Mouse (Mus musculus) 416B (cell line): ENCODE measurements around the gene Tspan18.
A peak's percentile ranks its signal among the peaks of the same experiment; 100 is the strongest.

Source experiments
- DNase-seq: peaks from one replicate; pipeline ENCODE4 v3.0.0; 2011; ENCODE audit warnings: low read depth

The Tspan18 gene

DNA sequence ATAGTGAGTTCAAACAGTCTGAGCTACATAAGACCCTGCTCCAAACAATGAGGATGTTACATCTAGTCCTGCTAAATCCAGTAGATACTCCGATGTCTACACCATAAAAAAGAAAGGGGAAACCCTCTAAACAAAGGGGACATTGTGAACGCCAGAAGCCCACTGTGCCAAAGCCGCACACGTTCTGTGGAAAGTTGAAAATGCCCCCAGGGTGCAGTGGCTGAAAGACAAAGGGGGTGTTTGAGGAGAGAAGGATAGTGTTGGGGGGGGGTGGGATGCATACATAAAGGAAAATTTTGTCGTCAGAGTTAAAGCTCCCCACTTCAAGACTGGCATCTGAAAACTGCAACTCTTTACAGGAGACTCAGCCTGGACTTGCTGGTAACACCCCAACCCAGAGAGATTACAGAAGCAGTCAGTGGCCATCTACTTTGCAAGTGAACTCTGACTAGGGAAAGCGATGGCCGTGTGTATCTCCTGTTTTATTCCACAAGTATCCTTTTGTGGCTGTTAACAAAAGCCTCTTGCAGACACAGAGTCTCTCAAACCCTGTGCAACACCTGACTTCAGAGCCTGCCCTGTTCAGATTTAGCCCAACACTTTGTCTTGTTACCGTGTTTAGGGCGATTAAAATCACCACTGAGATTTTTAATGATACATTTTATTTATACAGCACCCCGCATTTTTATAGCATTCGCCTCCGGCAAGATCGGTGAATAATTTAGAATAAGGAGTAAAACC is 42.9 kb downstream of the Tspan18 start:
- DNase-seq: no peak

GRCm38 (mm10) chr2:93290345-93291118 is 43.8 kb downstream of the Tspan18 start:
- no peak for DNase-seq

DNA sequence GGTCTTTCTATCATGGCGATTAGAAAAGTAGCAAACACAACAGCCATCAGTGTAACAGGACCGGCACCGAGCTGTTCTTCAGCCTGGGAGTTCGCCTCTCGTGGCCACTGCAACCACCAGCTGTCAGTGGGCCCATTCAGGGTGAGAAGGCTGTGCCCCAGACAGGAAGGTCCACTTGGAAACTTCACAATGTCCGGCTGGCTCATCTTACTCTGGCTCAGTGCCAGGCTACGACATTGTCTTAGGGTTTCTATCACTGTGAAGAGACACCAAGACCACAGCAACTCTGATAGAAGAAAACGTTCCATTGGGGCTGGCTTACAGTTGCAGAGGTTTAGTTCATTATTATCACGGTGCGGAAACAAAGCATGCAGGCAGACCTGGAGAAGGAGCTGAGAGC is 45.1 kb downstream of the Tspan18 start:
- no peak for DNase-seq

DNA sequence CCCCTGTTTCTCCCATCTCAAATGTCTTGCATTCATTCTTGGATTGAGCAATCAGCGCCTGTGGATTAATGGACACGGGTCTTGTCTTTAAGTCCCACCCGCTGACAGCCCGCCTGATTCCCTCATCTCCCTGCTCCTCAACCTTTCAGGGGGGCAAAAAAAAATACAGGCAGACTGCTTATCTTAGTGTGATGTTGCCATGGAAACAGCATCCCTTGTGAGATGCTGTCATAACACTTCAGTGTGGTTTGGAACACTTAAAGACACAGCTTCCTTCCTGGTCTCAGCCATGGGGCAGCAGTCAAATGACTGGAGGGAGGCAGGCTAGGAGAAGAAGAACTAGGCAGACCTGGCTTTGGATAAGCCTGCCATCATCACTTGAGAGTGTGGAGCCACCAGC is 47.0 kb downstream of the Tspan18 start:
- DNase-seq: peak; percentile 8

DNA sequence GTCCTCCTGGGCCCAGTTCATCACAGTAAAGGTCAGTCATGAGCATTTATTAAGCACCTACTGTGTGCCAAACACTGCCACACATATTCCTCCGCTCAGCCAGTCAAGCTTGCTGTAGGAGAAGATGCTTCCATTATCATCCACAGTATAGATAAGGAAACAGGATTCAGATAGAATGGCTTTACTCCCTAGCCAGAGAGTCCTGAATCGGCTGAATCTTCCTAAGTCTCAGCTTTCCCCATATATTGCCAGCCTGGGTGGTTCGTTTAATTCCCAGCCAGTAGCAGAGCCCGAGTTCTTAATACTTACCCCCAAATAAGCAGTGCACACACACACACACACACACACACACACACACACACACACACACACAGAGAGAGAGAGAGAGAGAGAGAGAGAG is 47.6 kb downstream of the Tspan18 start:
- DNase-seq: no peak

- no peak for DNase-seq
Measured at GRCm38 (mm10) chr2:93286321-93286720, 48.0 kb downstream of the Tspan18 start.

GRCm38 (mm10) chr2:93285842-93286241 is 48.5 kb downstream of the Tspan18 start:
- no peak for DNase-seq

- DNase-seq: no peak
Measured at GRCm38 (mm10) chr2:93284625-93285024, 49.7 kb downstream of the Tspan18 start.

- DNase-seq: no peak
Measured at GRCm38 (mm10) chr2:93283481-93284293, 50.6 kb downstream of the Tspan18 start.

- no peak for DNase-seq
Measured at GRCm38 (mm10) chr2:93282636-93283035, 51.7 kb downstream of the Tspan18 start.

- no peak for DNase-seq
Measured at GRCm38 (mm10) chr2:93281466-93281865, 52.8 kb downstream of the Tspan18 start.

DNA sequence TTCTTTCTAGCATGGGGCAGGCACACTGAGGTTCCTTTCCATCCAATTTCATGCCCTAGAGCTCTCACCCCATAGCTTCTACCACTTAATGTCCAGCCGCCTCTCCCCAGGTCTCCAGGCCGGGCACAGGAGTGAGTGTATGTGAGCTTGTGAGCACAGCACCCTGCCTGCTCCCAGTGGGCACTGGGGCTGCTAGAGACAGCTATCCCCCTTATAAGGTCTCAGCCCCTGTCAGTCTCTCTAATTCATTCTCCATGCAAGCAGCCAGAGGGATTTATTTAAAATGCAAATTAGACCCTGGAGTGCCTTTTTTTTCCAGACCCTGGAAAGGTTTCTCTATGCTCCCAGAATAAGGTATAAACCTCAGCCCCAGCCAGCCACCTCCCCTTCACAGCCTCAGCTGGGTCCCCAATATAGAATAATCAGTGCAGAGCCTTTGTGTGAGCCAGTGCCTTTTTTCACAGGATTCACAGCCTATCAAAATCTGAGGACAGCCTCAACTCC is 54.1 kb downstream of the Tspan18 start:
- no peak for DNase-seq

DNA sequence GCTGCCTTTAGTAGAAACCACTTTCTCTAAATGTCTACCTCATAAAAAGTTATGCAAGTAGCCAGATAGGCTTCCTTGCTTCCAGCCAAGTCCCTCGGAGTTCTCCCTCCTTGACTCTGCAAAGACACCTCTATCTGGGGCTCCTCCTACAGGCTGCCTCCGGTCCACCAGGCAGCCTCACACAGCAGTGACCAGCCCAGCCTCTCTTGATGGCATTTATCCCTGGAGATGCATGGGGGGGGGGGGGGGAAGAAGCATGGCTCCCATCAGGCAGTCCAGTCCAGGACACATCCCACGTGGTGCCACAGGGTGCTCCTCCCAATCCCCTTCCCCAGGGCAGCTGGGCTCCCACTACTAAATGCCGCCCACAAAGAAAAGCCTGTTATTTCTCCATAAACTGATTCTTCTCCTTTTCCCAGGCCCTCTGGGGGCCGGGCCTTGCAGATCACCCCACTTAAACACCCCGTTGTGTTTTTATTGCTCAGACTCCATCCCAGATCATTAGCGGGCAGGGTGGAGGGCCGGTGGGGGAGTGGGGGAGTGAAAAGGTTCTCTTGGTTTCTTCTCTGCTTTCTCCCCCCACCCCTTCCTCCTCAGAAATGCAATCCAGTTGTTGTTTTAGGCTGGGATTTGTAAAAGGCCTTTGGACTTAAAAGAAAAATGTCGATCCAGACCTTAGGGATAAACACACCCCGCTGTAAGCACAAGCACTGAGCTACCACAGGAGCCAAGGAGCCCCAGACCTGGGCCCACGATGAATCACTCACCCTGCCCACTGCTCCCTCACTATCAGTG is 55.9 kb downstream of the Tspan18 start:
- no peak for DNase-seq

DNA sequence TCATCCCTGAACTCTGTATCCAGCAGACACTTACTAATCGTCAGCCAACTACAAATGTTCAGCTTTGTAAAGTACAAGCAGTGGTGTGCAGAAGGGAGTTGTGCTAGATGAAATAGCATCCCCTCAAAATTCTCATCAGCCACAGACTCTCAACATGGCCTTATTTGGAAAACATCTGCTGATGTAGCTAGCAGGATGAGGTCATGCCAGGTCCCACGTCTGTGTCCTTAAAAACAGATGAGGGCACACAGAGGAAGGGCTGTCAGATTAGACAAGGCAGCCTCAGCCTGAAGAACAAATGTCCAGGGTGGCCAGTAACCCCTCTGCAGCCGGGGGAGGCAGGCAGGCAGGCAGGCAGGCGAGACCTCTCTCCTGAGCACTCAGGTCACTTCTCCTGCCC is 56.8 kb downstream of the Tspan18 start:
- no peak for DNase-seq

GRCm38 (mm10) chr2:93276026-93276425 is 58.3 kb downstream of the Tspan18 start:
- no peak for DNase-seq

DNA sequence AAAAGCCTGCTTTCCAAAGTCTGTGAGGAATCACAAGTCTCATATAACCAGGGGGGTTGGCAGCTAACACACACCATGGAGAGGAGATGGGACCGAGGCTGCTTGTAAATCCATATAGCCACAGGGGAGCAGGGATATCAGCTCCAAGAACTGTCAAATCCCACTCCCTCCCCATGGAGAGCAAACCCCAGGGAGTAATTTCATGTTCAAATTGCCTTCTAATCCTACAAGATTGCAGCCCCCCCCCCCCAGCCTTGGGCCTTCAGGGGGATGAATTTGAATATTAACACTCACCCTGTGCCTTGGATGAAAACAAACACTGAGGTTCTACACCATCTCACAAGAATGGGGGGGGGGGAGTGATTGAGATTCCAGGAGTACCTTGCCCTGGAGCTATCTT is 60.4 kb downstream of the Tspan18 start:
- DNase-seq: no peak

DNA sequence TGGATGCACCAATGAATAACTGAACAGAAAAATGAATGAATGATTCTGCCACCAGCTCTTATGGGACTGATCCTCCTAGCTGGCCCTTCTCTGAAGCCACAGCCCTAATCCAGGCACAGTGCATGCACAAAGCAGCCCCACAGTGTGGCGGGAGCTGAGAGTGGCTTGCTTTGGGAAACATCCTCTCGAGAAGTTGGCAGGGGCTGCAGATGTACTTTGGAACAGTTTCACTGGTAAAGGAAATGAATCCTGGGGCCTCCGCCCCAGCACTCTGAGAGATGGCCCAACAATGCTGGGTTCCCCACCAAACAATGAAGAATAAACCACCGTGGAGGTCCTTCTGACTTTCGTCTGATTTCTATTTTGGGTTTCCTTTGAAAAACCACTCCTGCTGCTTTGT is 64.2 kb downstream of the Tspan18 start:
- no peak for DNase-seq

DNA sequence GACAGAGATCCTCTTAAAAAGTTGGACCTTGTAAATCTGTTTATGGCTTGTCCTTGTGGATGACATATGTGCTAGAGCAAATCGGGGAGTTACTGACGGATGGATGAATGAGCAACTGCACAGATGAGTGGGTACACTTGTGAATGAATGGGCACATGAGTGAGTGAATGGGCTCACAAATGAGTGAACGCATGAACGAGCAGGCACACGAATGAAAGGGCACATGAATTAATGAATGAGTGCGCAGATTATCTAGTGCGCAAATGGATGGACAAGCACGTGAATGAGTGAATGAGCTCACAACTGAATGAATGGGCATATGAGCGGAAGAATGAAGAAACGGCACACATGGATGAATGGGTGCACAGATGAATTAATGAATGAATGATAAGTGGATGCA is 64.7 kb downstream of the Tspan18 start:
- DNase-seq: no peak

DNA sequence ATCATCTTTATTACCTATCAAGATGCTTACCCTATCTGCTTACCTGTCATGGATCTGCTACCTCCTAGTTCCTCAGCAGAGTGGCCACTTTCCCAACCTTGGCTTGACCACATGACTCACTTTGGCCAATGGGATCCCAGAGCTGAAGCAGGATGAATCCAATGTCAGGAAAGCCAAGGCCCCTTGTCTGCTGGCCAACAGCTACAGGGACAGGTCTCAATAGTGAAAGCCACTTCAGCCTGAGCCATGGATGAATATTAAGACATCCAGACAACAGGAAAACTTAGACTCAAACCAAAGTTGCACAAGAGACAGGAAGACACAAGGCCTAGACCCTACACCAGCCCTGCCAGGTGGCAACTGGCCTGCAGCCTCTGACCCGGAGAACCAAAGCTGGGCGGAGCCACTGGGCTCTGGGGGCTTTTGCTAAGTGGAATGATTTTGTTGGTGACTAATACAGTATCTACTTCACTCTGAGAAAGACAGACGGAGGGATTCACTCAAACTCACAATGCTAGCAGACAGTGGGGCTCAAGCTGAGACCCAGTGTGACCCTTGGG is 65.5 kb downstream of the Tspan18 start:
- DNase-seq: no peak

DNA sequence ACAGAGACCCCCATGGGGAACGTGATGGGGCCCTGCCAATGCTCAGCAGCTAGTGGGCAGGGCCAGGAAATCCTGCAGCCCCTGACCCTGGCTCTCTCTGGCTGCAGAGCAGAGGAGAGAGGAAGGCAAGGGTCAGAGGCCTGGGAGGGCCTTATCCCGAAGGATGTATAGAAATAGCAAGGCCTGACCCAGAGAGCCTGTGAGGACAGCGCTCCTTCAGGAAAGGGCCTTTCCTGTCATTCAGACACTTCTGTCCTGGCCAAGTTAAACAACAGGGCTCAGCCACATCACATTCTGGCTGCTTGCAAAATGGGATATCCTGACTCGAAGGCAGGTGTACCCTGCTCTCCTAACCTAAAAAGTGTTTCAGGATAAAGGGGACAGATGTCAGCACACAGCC is 66.5 kb downstream of the Tspan18 start:
- no peak for DNase-seq

DNA sequence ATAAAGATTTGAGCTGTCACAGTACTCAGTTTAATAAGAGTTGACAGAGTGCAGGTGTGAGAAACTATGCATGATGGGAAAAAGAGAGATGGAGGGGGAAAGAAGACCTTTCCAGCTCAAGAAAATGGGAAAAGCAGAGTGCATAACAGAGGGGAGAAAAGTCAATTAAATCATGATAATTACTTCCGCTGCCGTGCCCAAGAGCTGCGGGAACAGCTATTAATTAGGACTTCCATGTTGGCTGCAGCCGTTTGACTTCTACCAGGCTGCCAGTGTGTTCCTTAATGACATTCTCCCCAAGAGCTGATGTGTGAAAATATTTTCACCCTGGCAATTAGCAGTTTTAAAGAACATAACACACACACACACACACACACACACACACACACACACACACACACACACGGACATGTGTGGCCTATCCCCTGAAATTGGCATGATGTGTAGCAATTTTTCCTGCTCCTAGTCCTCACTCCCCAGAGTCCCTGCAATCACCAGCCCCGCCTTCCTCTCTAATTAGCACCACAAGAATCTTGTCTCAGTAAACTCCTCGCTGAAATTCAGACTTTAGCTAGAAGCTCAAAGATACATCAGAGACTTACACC is 67.6 kb downstream of the Tspan18 start:
- DNase-seq: no peak
